Mouse (Mus musculus): ENCODE measurements around the gene Zfp866.
A peak's percentile ranks its signal among the peaks of the same experiment; 100 is the strongest.

Zfp866 gene

DNA sequence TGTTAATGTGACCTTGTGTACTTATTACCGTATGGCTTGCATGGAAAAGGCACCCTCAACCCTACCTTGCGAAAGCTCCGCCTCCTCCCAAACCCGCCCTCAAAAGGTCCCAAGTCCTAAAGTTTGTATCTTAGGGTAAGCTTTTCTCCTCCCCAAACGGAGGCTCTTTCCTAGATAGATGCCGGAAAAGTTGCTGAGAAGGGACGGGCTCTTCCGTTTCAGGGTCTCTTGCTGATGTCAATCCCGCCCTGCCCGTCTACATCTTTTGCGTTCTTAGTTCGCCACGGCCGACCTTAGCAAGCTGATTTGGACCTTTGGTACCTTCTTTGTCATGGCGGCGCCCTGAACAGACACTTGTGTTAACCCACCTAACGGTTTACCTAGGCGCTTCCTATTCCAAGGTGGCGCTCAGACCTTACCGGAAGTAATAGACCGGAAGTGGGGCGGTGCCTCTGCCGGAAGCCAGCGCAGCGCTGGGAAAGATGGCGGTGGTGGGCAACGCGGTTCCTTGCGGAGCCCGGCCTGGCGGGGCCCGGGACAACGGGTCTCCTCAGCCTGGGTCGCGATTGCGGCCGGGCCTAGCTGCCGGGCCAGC lies at the start of gene Zfp866, which contains the start of gene Atp13a1:
Gene Zfp866, minus strand, starts transcription at position 406 of the 595 bp plus-strand sequence.
Gene Atp13a1, plus strand, starts transcription at position 391 of the 595 bp plus-strand sequence.
- DNase-seq: peak; percentile 85

DNA sequence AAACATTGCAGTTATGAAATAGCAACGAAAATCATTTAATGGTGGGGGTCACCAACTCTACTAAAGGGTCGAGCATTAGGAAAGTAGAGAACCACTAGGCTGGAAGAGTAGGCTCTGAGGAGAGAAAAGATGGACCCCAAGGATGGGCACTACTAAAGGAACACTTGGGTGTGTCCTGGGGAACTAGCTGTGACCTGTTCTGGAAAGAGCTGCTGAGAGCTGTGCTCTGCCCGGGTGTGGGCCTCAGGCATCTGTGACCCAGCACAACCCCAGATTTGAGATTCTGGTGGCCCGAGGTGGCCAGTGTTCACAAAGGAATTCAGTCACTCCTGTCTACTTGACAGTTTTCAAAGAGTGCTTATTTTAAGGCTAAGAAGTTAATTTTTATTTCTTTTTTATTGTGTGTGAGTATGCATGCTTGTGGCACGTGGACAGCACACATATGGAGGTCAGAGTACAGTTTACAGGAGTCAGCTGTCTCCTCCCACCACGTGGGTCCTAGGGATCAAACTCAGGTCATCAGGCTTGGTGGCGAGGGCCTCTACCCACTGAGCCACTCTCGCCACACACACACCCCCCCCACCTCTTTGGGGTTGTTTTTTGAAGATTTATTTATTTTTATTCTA lies 46.2 kb upstream of the Zfp866 start:
- no peak for DNase-seq

DNA sequence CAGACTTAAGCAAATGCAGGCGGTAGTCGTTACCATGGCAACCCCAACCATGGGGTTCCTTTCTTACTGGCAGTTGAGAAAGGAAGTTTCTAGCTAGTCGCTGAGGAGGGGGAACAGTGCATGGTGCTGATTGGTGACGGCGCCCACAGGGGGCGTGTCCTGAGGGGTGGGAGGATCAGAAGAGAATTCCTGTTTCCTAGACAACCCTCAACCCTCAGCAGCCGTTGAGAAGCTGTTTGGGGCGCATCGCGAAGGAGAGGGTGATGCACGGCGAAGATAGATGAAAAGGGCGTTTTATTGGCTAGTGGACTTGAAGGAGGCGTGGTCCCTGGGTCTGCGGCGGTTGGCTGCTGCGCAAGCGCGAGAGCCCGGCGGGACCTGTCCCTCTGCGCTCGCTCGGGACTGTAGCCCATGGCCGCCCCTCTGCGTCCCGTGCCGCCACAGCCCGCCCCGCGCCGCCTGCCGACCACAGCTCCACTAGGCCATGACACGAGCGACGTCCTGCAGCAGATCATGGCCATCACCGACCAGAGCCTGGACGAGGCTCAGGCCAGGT lies 41.4 kb upstream of the Zfp866 start, which contains the start of gene Pbx4:
Gene Pbx4, plus strand, starts transcription at position 194 of the 556 bp plus-strand sequence.
- peak; percentile 90 for DNase-seq

DNA sequence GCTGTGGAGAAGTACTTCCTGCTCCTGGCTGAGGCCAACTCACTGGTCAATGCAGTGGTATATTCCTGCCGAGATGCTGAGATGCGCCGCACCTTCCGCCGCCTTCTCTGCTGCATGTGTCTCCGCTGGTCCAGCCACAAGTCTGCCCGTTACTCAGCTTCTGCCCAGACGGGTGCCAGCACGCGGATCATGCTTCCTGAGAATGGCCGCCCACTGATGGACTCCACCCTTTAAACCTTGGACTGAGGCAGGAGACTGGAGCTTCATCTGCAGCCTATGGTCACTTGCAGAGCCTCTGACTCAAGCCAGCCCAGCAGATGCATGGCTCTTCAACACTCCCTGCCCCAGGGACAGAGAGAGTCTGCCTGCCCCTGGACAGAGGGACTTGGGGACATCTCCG lies 35.4 kb upstream of the Zfp866 start:
- DNase-seq: no peak

DNA sequence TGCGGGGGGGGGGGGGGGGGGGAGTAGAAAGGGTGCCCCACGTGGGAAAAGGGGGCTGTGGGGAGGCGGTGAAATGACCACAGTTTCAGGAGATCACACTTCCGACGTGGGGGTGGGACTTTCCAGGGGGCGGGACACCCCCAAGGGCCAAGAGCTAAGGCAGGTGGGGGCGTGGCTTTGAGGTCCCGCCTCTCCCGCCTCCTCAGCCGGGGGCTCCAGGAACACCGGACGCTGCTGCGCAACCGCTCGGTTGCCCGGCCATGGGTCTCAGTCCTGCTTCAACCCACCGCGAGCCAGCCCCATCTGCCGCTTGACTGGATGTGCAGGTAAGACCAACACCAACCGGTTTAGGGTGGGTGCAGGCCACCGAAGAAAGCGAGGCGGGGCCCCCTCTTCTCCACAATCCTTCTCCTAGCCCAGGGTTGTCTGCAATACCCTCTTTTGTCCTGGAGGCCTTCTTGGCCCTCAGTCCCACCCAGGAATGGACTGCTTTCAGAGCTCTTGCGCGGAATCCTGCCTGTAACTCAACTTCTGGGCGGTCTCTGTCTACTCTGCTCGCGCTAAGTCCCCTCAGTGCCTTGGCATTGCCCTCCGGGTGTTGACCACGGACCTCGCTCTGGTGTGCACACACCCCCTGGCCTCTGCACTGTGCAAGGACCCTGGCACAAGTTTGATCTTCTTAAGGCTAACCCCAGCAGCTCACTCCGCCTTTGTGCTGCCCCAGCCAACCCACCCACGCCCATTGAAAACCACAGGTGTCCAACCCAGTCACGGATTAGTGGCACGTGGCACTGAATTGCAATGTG lies 31.6 kb upstream of the Zfp866 start, which contains the start of gene Lpar2:
Gene Lpar2, plus strand, starts transcription at position 44 of the 806 bp plus-strand sequence.
- peak; percentile 71 for DNase-seq

DNA sequence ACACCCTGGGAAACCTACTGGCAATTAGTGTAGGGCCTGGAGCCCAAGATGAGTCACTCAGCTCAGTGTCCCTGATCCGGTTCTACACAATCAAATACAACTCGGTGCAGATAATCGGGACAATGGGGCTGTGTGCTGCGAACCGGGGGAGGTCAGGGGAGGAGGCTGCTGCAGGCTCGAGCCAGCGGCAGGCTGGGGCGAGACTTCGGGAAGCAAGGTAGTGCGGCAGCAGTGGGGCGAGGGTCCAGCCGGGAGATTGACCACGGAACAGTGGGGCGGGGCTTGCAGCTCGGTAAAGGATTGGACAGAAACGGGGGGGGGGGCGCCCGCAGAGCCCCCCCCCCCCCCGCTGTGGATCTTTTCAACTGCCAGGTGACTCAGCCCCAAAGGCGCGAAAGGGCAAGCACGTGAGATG lies 31.0 kb upstream of the Zfp866 start:
- peak; percentile 66 for DNase-seq

DNA sequence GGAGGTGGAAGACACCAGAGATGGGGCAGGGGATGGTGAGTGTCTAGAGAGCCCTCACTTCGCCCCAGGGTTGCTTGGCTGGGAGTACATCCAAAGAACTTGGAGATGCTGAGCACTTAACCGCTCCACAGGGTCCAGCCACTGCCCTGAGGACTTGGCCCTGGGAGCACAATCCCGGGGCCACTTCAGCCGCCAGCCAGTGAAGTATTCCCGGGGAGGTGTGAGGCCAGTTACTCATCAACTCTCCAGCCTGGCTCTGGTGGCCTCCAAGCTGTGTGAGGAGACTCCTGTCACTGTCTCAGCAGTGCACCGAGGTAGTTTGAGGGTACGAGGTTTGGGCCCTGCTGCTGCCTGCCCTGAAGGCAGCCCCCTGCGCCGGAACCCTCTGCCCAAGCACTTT lies 29.5 kb upstream of the Zfp866 start:
- DNase-seq: no peak

DNA sequence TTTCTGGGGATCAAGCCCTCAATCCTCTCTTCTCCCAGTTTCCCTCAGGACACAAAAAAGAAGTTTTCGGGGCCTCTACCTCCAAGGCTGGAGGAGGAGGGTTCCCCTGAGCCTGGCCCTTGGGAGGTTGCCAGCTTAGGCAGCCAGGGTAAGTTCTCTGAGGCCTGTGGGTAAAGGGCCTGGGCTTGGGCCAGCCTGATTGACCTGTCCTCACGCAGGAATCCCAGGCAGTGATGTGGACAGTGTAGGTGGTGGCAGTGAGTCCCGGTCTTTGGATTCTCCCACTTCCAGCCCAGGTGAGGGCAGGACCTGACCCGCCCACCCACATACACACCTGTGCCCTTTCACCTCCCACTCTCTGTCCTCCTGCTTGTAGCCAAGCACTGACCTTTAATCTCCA lies 24.4 kb upstream of the Zfp866 start:
- DNase-seq: no peak

DNA sequence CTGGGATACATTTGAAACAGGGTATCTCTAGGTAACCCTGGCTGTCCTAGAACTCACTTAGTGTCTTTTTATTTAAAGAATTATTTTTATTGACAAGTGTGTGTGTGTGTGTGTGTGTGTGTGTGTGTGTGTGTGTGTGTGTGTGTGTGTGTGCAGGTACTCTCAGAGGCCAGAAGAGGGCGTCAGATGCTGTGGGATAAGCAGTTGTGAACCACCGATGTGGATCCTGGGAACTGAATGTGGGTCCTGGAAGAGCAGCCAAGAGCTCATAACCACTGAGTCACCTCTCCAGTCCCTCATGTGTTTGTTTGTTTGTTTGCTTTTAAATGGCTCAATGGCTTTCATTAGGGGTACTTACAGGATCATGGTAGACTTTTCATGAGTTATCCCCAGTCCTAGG lies 23.9 kb upstream of the Zfp866 start:
- no peak for DNase-seq

DNA sequence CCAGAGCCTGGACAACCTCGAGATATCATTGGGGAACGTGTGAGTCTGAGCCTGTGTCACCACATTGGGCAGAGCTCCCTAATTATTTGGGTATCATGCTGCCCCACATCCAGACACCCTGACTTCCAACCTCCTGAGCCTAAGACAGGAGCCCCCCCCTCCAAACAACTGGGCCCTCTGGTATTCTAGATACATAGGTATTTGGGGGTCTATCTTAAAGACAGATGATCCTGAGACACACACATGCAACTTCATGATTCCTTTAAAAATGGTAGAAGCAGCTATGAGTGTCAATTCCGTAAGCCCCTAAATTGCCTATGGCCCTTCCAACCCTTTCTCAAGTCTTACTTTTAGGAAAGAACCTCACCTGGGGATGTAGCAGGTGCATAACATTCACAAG lies 18.8 kb upstream of the Zfp866 start:
- DNase-seq: no peak

DNA sequence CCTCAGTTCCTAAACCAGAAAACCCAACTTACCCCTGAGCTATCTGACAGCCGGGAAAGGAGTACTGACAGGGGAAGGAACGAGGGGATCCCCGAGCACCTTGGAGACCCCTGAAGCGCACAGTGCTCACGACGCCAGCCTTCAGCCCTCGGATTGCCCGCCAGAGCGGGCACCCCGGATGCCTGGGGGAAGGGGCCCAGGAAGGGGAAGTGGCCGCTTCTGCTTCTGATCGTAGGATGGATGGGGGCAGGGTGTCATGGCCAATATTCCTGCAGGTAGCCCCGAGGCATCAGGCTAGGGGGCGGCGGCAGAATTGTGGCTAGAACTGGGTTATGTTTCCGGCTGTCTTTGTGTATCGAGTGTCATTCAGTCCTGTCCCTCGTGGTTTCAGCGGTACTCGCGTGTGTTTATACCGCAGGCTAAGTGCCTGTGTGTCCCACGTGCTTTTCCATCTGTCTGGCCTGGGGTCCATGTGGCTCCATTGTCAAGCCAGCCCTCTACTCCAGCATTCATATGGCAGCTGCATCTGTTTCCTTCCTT lies 18.0 kb upstream of the Zfp866 start:
- peak; percentile 44 for DNase-seq

DNA sequence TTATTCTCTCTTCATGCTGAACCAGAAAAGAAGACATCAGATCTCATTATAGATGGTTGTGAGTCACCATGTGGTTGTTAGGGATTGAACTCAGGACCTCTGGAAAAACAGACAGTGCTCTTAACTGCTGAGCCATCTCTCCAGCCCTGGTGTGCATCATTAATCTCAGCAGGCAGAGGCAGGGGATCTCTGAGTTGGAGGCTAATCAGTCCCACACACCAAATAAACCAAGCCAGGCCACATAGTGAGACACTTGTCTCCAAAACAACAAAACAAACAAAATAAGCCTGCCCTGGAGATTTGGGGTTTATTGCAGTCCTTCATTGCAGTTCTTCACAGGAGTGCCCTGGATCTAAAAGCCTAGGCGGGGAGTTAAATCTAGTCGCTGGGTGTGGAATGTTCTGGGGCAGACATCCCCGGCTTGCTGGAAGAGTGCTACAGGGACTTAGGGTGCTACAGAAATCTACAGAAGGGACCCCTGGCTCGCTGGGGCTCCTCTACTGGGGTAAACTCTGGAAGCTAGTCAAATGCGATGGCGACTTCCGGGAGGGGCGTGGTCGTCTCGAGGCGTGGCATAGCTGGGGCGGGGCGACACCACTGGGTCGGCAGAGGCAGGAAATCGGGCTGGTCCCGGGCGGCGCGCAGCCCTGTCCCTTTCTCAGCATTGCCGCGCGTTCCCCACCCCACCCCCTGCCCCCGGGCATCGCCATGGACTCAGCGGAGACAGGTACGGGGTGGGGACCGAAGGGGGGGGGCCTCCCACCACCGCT lies 17.3 kb upstream of the Zfp866 start, which contains the start of gene Gmip:
Gene Gmip, plus strand, starts transcription at position 586 of the 770 bp plus-strand sequence.
- DNase-seq: peak; percentile 70

DNA sequence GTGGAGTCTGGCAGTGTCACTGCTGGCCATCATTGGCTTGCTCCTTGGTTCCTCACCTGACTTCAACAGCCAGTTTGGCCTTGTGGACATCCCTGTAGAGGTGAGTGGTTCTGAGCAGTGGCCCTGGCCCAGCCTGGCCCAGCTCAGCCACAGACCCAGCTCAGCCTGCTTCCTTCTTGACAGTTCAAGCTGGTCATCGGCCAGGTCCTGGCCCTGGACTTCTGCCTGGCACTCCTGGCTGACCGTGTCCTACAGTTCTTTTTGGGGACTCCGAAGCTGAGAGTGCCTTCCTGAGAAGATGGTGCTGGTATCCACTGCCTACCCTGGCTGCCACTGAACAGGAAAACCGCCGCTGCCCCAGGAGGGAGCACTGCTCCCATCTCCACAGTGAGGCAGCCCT lies 16.3 kb upstream of the Zfp866 start:
- DNase-seq: no peak

DNA sequence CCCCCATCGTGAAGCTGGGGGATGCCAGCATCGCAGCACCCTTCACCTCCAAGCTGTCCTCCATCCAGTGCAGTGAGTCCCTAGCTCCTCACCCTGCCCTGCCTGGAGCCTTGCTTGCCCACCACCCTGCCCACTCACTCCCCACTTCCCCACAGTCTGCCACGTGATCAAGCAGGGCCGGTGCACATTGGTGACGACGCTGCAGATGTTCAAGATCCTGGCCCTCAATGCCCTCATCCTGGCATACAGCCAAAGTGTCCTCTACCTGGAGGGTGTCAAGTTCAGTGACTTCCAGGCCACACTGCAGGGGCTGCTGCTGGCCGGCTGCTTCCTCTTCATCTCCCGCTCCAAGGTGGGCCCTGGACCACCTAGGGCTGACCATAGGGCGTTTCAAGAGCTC lies 14.5 kb upstream of the Zfp866 start:
- DNase-seq: no peak

DNA sequence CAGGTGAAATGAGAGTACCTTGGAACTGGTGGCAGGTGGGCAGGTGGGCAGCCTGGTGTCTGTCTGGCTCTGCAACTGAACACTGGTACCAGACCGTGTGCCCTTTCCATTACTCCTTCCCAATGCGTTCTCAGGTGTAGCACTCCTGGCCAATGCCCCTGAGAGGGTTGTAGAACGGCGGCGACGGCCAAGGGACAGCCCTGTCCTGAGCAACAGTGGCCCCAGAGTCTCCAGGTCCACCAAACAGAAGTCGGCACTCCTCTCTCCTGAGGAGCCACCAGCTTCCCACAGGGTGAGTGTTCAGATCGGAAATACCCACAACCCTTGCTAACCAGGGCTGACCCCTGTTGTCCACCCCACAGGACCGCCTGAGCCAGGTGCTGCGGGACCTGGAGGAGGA lies 14.1 kb upstream of the Zfp866 start:
- no peak for DNase-seq

DNA sequence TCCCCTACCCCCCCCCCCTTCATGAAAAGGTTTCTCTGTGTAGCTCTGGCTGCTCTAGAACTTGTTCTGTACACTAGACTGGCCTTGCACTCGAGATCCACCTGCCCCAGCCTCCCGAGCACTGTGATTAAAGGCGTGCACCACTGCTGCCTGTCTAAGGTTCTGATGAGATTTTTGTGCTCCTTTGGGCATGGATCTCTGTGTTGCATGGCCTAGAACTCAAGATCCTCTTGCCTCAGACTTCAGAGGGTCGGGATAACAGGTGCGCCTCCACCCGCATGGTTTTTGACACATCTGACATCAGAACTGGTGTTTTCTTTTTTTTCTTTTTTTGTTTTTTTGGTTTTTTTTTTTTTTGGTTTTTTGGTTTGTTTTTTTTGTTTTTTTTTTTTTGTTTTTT lies 13.6 kb upstream of the Zfp866 start:
- no peak for DNase-seq

DNA sequence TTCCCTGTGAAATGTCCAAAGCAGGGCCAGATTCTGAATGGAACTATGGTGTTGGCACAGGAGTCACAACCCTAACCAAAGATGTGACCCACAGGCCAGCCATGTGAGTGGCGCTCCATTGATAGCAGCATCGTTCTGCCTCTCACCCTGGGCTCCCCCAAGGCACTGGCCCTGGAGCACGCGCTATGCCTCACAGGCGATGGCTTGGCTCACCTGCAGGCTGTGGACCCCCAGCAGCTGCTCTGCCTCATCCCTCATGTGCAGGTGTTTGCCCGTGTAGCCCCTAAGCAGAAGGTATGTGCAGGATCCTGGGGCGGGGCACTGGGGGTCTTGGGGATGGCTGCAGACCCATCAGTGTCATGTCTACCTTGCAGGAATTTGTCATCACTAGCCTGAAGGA lies 12.4 kb upstream of the Zfp866 start:
- DNase-seq: no peak

DNA sequence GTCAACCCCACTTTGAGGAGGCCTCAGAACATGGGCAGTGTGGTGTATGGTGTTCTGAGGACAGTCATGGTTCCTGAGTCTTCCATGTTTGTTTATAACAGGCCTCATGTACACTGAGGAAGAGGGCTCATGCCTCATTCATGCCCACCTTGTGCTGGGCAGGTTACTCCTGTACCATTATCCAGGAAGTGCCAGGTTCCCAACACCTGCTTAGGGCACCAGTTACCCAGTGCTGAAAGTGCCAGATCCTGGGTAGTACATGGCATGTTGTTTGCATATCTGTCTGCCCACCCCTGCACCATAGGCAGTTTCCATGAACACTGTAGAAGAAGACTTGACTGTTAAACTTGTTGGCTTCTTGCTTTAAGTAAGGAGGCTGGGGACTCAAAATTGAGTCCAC lies 11.2 kb upstream of the Zfp866 start:
- no peak for DNase-seq

DNA sequence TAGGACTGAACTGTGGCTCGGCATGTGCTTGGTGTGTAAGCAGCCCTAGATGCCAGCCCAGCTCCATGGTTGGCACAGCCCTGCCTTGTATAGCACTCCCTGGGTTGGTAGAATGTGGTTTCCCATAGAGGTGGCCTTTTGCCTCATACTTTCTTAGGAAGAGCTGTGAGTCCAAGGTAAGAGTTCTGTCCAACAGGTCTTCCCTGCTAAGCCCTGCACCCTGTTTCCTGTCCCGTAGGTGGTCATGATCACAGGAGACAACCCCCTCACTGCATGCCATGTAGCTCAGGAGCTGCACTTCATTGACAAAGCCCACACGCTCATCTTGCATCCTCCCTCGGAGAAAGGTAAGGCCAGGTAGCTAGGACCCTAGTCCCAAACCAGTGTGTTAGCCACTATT lies 10.8 kb upstream of the Zfp866 start:
- no peak for DNase-seq

DNA sequence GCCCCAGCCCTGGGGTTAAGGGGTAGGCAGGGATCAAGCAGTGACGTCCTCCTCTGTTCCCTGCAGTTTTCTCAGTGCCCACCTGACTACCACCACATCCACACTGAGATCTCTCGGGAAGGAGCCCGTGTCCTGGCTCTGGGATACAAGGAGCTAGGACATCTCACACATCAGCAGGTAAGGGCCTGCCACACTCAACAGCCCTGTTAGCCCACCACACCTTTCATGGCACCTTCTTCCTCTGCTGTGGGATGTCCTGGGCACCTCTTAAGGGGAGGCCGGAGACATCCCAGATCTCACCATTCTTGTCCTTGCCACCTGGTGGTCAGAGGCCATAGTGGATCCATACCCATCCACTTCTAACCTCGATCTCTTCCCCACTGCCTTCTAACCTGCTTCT lies 9.0 kb upstream of the Zfp866 start:
- no peak for DNase-seq

DNA sequence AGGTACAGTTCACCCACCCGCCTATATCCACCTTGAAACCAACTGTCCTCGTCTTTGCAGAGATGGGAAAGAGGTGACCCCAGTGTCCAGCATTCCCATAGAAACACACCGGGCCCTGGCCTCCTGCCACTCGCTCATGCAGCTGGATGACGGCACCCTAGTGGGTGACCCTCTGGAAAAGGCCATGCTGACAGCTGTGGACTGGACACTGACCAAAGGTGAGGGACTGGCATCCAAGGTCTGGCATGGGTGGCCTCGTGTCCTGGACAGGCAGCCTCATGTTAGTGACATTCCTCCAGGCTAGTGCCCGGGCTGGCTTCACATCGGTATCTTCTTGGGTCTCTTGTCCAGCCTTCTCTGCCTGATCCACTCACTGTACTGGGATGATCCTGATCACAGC lies 8.3 kb upstream of the Zfp866 start:
- no peak for DNase-seq

DNA sequence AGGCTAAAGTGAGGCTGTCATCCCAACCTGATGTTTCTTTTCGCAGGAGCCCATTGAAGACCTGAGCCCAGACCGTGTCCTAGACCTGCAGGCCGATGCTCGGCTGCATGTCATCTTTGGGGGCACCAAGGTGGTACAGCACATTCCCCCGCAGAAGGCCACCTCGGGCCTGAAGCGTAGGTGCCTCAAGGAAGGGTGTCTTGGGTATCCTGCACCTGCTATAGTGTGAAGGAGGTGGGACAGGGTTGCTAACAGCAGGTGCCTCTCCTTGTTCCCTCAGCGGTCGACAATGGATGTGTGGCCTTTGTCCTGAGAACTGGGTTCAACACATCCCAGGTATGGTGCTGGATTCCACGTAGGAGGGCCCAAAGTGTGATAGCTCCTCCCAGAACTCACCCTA lies 6.7 kb upstream of the Zfp866 start:
- DNase-seq: no peak
